Mouse (Mus musculus) ES-E14 (cell line): Measurements from ENCODE around the gene Sytl4. TPM values are rescaled to one million over a fixed set of nuclear protein-coding genes. Genes with fewer than 3 reads are reported as not detected.
A peak's percentile ranks its signal among the peaks of the same experiment; 100 is the strongest.

Experiments
- DNase-seq: peaks from one replicate; pipeline ENCODE4 v3.0.0-alpha.2; 2013; ENCODE audit warnings: low read depth, low spot score
- H3K27ac ChIP-seq: 2 replicates; pipeline ENCODE4 v1.5.1; 2012; ENCODE audit warnings: low read depth, mild to moderate bottlenecking, low read length, moderate library complexity, mixed read lengths; ENCODE audit not compliant: poor library complexity, insufficient read depth, severe bottlenecking
- H3K36me3 ChIP-seq: 2 replicates; pipeline ENCODE4 v1.6.1; 2012; ENCODE audit warnings: mild to moderate bottlenecking, low read length, moderate library complexity, mixed read lengths; ENCODE audit not compliant: control insufficient read depth, poor library complexity, insufficient read depth, severe bottlenecking
- H3K4me1 ChIP-seq, 2 experiments: fragments of 150-350 bp in 1 of 2; sonication (generic) in 1 of 2; 2 replicates each; pipeline ENCODE4 v1.6.1; 2012; ENCODE audit warnings: low read length in 2 of 2, mild to moderate bottlenecking in 1 of 2, mixed read lengths in 1 of 2; ENCODE audit not compliant: control insufficient read depth in 2 of 2, insufficient read depth in 2 of 2, poor library complexity in 1 of 2
- H3K4me3 ChIP-seq, 2 experiments: fragments of 150-350 bp in 1 of 2; sonication (generic) in 1 of 2; 2 replicates each; pipeline ENCODE4 v1.5.1; 2012; ENCODE audit warnings: low read length in 2 of 2, low read depth in 1 of 2, mild to moderate bottlenecking in 1 of 2, mixed read lengths in 1 of 2; ENCODE audit not compliant: insufficient read depth in 1 of 2, poor library complexity in 1 of 2, severe bottlenecking in 1 of 2
- H3K9ac ChIP-seq: 2 replicates; pipeline ENCODE4 v1.6.1; 2012; ENCODE audit warnings: low read depth, mild to moderate bottlenecking, low read length, mixed read lengths; ENCODE audit not compliant: poor library complexity, insufficient read depth, severe bottlenecking
- H3K9me3 ChIP-seq: fragments of 150-350 bp; sonication (generic); 2 replicates; pipeline ENCODE4 v1.6.1; 2012; ENCODE audit warnings: low read depth, mild to moderate bottlenecking, low read length; ENCODE audit not compliant: control insufficient read depth, insufficient read depth
- CHD2 ChIP-seq: IDR thresholded peaks from 2 replicates; pipeline ENCODE4 v1.6.1; 2014; ENCODE audit warnings: mild to moderate bottlenecking, low read depth, low read length, inconsistent platforms
- HCFC1 ChIP-seq: IDR thresholded peaks from 2 replicates; pipeline ENCODE4 v1.6.1; 2012; ENCODE audit warnings: low read length, inconsistent platforms, borderline replicate concordance; ENCODE audit not compliant: insufficient read depth
- MAFK ChIP-seq: IDR thresholded peaks from 2 replicates; pipeline ENCODE4 v1.6.1; 2014; ENCODE audit warnings: mild to moderate bottlenecking, low read depth, low read length, inconsistent platforms; ENCODE audit not compliant: insufficient read depth
- ZC3H11A ChIP-seq: IDR thresholded peaks from 2 replicates; pipeline ENCODE4 v1.6.1; 2012; ENCODE audit warnings: low read depth, mild to moderate bottlenecking, inconsistent platforms, low read length, borderline replicate concordance
- ZNF384 ChIP-seq: IDR thresholded peaks from 2 replicates; pipeline ENCODE4 v1.6.1; 2012; ENCODE audit warnings: low read depth, low read length, inconsistent platforms
- in situ Hi-C, 2 experiments: fragments of 600-800 bp; cut with MboI; formaldehyde crosslinking; loops; one replicate each; pipeline ENCODE4 v1.15.1; 2025; ENCODE audit warnings: low sequenced_read_pairs in 2 of 2, inconsistent platforms in 1 of 2; ENCODE audit not compliant: unreplicated experiment in 2 of 2
- total RNA-seq: library from RNA; depleted of rRNA; stranded (reverse); fragments of 300-350 nt; gene quantifications from 2 replicates; pipeline ENCODE4 v1.2.3, GENCODE M21; 2012

Sytl4 gene
- total RNA-seq, 1 experiment: 0.54 TPM

- no peaks in the 10 kb centered on the region for H3K9me3 ChIP-seq
- no peaks in the 10 kb centered on the region for H3K36me3 ChIP-seq
- H3K9ac ChIP-seq: no peak overlapping the region
- no peaks in the 10 kb centered on the region for H3K4me1 ChIP-seq
- H3K27ac ChIP-seq: no peak overlapping the region
- H3K4me3 ChIP-seq: no peak overlapping the region
- no peak for TF ChIP-seq CHD2
- TF ChIP-seq HCFC1: no peak
- no peak for TF ChIP-seq ZNF384
- no peak for TF ChIP-seq MAFK
- no peak for TF ChIP-seq ZC3H11A
- no peak for DNase-seq
- in situ Hi-C loops: no loop called here
These were observed 44.9 kb downstream of the Sytl4 start for GRCm38 (mm10) chrX:133936605-133937225.

- Histone ChIP-seq H3K9ac (no peak overlapping the region), H3K4me3 (no peak overlapping the region), H3K4me1 (no peaks in the 10 kb centered on the region; a peak in 1 of 4 replicates), H3K36me3 (no peaks in the 10 kb centered on the region), H3K9me3 (no peaks in the 10 kb centered on the region), H3K27ac (no peak overlapping the region)
- TF ChIP-seq CHD2 (no peak), HCFC1 (no peak), MAFK (no peak), ZC3H11A (no peak), ZNF384 (no peak)
- peak; percentile 11 for DNase-seq
- in situ Hi-C loops: no loop called here
These were observed 50.2 kb downstream of the Sytl4 start for GRCm38 (mm10) chrX:133931302-133932013.

- in situ Hi-C loops: no loop called here
- TF ChIP-seq ZNF384: no peak
- no peak for TF ChIP-seq HCFC1
- no peak for TF ChIP-seq ZC3H11A
- no peak for TF ChIP-seq CHD2
- no peak for TF ChIP-seq MAFK
- Histone ChIP-seq H3K9ac (no peak overlapping the region), H3K36me3 (no peaks in the 10 kb centered on the region), H3K9me3 (no peaks in the 10 kb centered on the region), H3K4me3 (no peak overlapping the region), H3K27ac (no peak overlapping the region), H3K4me1 (no peaks in the 10 kb centered on the region; a peak in 1 of 4 replicates)
- DNase-seq: no peak
These were observed 54.9 kb downstream of the Sytl4 start for GRCm38 (mm10) chrX:133926760-133927159.

GRCm38 (mm10) chrX:133921187-133921586 is 60.4 kb downstream of the Sytl4 start:
- Histone ChIP-seq H3K4me3 (no peak overlapping the region), H3K4me1 (no peaks in the 10 kb centered on the region), H3K36me3 (no peaks in the 10 kb centered on the region), H3K27ac (no peak overlapping the region), H3K9me3 (no peaks in the 10 kb centered on the region), H3K9ac (no peak overlapping the region)
- TF ChIP-seq CHD2 (no peak), MAFK (no peak), ZNF384 (no peak)
- in situ Hi-C loops: no loop called here
- DNase-seq: no peak

GRCm38 (mm10) chrX:133914219-133914618 is 67.4 kb downstream of the Sytl4 start:
- no peak overlapping the region for H3K4me3 ChIP-seq
- H3K9me3 ChIP-seq: no peaks in the 10 kb centered on the region
- no peak for TF ChIP-seq HCFC1
- no peak for TF ChIP-seq ZNF384
- no peak for TF ChIP-seq ZC3H11A
- H3K4me1 ChIP-seq: no peaks in the 10 kb centered on the region
- DNase-seq: no peak
- in situ Hi-C loops: no loop called here
- H3K27ac ChIP-seq: no peak overlapping the region
- no peak overlapping the region for H3K9ac ChIP-seq
- no peaks in the 10 kb centered on the region for H3K36me3 ChIP-seq
